Mouse (Mus musculus) forelimb bud, embryonic 11.5 days (tissue): ENCODE measurements at regions not wholly inside any gene's neighbourhood (a gene's known extent, or its start where the extent isn't known, plus 50 kb on each side); places are given as distances from the start of the nearest gene placed in this dataset.
"Not testable (repeated sequence)": the region's sequence is repeated elsewhere in the genome, so short reads cannot be mapped to it uniquely, and the experiment has no call there.

Experiments used
- DNase-seq: peaks from one replicate; pipeline ENCODE4 v3.0.0-alpha.2; 2012; ENCODE audit warnings: low read depth, low spot score

DNA sequence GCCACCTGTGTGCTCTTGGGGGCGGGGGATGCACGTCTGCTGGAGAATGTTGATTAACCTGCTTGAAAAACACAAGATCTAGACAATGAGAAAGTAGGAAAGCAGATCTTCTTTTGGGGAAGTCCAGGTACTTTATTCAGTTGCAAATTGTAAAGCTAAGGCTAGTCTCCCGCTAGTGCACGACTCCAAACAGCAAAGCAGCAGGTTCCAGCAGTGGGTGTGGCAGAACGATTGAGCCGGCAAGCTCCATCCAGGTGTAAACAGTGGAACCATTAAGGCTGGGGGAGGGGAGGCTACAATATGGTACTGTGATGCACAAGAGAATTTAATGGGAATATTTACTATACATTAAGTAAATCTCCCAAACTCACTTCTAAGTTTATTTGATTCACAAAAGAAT lies 448.6 kb upstream of the Cobl start:
- DNase-seq = not testable (repeated sequence)

DNA sequence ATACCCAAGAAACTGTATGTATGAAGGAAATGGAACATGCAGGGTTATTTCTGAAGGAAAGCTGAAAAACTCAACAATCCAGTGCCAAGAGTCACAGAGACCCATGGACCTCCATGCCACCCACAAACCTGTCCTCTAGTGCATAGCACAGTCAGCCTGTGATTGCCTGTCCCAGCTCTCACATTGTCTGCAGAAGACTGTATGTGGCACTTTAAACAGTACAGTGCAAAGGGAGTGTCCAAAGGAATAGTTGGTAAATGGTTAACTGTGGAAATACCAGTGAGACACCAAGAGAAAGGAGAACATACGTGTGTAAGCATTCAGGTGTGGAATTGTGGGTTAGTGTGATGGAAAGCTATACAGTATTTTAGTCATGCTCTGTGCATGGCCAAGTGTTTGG lies 409.0 kb upstream of the Cobl start:
- no peak for DNase-seq

DNA sequence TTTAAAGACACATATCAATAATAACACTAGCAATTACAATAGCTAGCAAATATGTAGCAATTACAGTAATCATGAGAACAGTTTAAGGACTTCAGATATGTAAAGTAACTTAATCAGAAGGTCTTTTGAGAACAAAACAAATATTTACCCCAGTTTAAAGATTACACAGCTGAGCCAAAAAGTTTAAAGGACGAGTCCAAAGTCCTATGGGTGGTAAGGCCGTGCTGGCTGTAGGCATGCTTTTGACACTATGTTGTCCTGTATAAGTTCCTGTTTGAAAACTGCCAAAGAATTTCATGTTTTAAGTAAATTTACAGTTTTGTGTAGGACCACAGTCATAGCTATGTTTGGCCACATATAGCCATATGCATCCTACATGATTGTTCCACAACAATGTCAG lies 408.0 kb upstream of the Cobl start:
- no peak for DNase-seq

DNA sequence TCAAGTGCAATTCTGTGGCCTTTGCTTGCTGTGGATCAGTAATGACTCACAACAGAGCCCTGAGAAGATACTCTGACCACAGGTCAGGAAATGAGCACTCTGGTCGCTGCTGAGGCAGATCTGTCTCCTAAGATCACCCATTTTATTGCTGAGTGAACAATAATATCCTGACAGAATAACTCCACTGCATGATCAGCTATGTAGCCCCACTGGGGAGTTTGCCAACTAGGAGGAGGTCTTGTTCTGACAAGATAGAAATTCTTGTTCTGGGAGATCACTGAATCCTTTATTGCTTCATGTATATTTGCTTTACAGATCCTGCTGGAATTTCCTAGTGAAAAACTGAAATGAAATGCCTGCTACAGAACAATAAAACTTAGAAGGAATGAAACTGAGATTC lies 407.6 kb upstream of the Cobl start:
- DNase-seq = no peak

DNA sequence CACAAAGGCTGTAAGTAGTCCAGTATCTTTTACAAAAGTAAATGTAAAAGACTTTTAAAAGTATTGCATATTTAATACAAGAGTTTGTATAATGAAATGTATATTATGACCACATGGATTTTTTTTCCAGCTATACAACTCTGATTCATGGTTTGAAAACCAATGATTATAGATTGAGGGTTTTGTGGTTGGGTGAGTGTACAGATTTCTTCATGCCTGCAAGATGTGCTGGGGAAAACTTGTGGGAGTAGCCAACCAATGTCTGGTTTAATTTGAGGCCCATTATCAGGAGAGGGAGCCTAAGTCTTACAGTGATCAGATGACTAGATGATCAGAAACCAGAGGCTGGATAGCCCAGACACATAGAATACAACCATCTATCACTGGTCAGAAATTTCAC lies 402.8 kb upstream of the Cobl start:
- DNase-seq = no peak

DNA sequence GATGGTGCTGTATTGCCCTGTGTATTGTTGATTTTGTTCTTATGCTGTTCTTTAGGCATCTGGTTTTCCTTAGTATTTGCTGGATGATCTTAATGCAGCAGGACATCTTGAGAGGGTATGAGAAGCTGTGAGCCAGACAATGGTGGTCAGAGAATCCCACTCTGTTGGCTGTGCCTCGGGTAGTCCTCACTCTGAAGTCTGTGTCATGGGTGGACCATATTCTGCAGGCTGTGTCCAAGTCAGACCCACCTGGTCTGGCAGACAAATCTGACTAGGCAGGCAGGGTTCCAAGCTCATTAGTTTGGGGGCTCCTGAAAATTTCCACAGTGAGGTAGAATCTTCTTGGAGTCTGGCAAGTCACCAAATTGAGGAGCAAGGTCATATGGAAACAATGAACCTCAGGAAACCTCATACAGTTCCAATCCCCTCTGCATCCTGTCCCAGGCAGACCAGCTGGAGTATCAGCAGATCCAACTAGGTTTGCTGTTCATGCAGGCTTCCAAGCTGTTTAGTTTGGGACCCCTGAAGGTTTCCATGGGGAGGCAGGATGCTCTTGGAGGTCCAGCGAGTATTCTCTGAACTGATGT lies 400.4 kb upstream of the Cobl start:
- DNase-seq = no peak

DNA sequence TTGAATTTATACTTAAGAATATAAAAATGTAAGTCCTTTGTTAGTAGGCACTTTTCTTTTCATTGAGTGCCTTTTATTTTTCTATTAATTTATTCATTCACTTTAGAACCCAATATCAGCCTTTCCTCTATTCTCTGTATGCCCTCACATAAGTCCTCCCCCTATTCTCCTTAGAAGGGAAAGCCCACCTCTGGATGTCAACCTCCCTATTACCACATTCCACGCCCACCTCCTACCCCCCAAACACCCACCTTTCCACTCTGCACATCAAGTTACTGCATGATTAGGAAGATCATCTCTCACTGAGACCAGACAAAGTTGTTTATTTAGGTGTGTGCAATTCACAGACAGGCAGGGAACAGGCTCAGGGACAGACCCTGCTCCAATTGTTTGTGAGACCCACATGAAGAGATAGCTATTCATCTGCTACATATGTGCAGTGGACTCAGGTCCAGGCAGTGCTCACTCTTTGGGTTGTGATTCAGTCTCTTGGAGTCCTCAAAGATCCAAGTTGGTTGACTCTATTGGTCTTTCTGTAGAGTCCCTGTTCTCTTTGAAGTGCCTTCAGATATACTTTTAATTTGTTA lies 394.7 kb upstream of the Cobl start:
- no peak for DNase-seq

DNA sequence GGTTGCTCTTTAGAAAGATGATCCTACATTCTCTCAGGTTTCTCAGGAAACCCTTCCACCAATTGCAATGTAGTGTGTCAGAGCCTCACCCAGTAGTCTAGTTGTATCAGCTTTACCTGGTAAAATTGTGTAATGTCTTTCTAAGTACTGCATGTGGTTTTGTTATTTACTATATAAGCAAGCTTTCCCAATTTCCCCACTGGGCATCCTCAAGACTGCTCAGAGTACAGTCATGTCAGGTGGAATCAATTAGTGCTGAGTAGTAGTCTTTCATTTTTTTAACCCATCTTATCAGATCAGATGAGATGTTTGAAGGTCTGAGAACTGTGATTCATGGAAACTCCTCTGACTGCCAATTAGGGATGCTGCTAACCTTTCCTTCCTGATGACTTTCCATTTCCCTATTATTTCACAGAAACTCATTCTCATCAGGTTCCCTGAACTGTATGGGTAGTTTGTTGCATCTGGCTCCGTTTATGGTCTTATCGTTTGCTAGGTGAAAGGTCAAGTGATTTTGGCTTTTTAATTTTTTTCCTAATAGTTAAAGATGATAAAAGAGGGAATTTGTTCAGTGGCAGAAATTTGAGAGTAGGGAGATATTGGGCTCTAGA lies 393.6 kb upstream of the Cobl start:
- no peak for DNase-seq

DNA sequence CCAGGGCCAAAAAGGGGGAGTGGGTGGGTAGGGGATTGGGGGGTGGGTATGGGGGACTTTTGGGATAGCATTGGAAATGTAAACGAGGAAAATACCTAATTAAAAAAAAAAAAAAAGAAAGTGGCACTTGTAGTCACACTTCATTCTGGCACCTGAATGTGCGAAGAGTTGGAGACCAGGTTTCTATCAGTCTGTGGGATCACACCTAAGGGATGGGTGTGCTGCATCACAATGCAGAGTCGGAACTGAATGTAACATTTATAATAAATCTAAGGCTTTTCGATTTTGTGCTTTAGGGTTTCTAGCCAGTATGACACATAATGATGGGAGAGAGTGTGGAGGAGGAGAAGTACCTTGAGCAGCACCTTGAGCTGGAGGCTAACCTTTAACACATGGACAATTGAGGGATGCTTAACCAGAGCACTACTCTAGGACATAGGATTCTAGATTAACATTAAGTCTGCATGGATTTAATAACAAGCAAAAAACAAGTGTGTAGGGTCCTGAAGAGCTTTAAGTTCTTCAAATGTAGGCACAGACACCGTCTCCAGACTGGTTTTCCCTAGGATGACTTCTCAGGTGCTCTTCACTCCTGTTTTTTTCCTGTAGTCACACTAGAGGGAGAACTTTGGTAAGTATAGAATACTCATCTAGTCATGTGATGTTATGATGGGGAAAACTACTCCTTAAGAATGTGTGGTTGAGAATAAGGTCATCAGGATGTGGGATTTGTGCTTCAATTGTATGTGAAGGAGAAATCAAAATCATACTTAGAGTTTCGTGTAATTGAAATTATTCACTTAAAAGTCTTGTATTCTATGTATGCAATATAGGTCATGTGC lies 392.8 kb upstream of the Cobl start:
- no peak for DNase-seq

DNA sequence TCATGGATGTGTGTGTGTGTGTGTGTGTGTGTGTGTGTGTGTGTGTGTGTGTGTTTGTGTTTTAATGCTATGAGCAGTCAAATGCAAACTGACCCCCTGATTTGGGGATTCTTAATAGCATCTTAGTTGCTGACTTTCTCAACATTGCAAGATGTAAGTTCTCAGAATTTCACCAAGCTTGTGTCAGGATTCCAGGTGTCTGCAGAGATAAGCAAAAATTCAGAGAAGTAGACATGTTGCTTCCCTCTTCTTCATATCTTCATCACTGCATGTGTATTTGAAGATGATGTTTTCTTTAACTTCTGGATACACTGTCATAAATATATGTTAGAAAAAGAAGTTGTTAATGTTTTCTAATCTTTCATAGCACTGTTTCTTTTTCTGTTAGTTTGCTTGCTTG lies 383.0 kb upstream of the Cobl start:
- DNase-seq = no peak

DNA sequence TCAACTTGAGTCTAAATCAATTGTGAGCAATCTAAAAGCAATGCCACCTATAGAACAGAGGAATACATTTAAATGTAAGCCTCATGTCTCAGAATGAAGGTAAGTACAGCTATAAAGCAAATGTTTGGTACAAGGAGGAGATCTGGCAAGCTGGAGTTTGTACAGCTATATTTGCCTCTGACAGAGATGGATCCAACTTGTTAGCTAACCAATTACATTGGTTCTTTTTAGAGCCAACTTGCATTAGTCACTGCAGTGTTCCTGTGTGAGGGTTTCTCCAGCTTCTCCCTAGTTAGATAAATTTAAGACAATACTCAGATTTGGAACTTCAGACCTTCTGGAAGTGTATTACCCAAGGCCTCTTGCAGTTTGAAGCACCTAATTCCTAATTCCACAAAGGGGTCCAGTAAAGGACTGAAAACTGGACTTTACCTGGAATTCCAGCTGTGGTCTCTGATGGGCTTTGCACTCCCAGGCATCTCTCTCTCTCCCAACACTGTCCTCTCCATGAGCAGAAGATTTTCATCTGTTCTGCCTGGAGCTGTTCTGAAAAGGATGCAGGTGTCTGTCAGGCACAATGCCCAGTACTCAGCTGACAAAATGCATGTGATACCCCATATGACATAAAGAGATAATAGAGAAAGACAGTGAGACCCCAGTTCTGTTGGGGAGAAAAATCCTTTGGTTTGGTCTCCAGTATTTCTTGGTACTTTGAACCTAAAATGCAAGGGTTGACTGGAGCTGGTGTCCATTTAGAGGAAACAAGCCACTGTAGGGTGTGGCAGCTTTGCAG lies 379.1 kb upstream of the Cobl start:
- DNase-seq = no peak

DNA sequence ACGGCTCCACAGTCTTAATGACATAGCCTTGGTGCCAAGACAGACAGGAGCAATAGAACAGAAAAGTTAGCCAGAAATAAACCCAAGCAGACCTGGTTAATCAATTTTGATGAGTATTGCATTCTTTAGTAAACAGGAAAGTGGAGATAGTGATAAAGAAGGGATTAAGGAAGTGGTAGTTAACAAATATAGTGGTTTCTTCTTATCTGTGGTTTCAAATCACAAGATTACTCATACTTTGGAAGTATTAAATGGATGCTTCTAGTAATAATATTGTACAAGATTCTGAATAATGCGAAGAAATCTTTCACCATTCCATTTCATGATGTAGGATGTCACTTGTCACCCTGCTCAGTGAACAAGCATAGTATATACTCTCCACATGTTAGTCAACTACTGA lies 376.6 kb upstream of the Cobl start:
- DNase-seq = no peak

DNA sequence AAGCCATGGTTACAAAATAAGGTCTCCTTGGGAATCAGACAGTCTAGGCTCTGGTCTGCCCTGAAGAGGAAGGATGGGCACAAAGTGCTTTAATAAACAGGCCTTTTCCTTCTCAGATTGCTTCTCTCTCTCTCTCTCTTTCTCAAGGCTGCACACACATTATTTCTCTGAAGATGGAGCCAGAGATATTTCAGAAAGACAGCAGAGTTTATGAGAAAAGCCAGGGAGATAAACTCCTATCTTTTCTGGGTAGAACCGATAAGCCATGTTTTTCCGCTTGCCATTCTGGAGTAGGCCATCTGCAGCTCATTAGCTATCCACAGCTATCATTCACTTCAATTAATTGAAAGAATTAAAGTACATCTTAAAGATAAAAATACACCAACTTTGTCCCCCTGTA lies 373.2 kb upstream of the Cobl start:
- no peak for DNase-seq

DNA sequence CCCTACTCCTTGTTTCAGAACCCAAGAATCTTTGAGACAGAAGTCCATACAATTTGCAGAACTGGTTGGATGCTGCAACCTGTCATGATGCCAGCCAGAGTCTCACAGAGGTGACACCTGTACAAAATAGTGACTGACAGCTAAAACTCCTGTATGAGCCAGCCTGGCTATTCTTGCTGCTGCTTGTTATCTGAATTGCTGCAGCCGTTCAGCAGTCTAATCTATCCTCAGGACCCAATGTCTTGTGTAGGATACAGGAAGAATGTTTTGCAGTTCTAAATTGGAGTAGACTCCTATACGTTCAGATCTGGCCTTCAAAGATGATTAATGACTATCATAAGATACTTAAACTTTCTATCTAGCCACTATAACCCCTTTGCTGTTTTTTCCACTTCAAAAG lies 372.6 kb upstream of the Cobl start:
- no peak for DNase-seq

DNA sequence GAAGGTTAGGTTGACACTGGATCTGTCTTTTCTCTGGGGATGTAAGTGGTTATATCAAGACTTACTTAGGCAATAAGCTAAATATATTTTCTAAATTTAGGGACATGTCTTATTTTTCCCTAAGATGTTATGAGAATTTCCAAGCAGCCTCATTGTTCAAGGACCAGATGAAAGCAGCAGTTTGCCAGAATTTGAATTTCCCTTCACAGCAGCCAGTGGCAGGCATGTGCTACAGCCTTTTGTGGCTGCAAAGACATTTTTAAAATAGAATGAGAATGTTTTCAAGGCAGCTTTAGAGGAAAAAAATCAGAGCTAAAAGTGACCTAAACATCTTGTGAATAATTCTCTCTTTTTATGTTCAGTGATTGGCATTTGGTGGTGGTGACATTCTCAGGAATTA lies 371.6 kb upstream of the Cobl start:
- DNase-seq = no peak

DNA sequence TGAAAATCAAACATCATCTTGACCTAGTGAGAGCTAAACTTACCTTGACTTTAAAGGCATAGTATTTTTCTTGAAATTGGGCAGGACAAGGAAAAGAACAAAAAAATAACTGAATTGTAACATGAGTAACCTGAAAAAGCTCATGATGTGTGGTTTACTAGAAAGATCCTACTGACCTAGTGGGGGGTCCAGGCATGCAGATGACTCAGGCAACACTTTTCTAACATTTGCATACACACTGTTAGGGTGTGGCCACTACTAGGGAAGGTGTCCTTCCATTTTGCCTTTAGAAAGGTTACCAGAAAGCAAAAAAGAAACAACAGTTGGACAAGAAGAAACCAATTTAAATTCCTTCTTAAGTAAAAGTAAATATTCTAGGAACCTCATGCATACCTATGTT lies 347.3 kb upstream of the Cobl start:
- DNase-seq = no peak

DNA sequence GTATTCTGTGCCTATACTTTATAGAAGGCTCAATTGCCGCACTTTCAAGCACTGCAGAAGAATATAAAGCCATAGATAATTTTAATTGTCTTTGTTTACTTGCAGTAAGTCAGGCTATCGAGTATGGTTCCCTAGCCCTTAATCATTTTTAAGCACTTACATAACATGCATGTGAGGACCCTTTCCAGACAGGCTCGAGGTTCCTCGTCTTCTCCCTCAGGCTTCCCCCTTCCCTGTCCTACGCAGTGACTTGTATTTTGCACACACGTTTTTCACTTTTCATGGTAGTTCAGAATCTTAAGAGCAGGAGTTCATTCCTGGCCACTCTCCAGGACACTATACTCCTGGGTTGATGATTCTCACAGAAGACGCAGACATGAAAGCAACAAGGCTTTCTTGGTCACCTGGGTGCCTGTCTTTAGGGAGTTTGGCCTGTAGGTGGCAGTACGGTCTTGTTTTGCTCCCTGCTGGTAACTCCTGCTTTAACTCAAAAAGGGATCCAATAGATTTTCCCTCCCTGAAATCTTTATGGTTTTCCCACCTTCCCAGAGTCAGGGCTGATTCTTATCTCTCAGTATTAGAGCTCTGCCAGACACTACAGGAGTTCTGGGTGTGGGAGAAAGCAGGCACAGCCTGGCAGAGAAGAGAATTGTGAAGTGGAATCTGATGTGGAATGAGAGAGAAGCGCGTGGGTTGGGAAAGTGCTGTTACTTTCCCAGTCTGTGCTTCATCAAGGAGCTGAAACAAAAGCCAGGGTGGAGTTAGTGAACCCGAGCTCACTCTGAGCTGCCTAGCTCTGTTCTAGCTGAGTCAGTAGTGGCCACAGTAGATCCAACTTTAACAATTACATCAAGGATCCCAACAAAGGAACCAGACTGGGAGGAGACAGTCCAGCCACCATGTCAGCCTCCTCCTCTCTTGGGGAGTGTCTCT lies 346.5 kb upstream of the Cobl start:
- DNase-seq = peak; percentile 78
